Mouse (Mus musculus) hindbrain, embryonic 11.5 days (tissue): ENCODE data around the gene Rpl14. TPM values are rescaled to one million over a fixed set of nuclear protein-coding genes. Genes with fewer than 3 reads are reported as not detected.

Experiments used
- ATAC-seq: fragments of 200-750 bp; cut with Nextera tagmentation; 2 replicates; pipeline ENCODE4 v1.8.0; 2017; ENCODE audit warnings: mild to moderate bottlenecking, moderate TSS enrichment, moderate library complexity; ENCODE audit not compliant: low FRiP score
- DNase-seq: peaks from one replicate; pipeline ENCODE4 v3.0.0-alpha.2; 2015; ENCODE audit warnings: low spot score
- H3K27ac ChIP-seq: fragments of 300-500 bp; sonication (generic); 2 replicates; pipeline ENCODE4 v1.5.1; 2014; ENCODE audit warnings: mild to moderate bottlenecking, low read depth, low read length
- H3K27me3 ChIP-seq: fragments of 300-500 bp; sonication (generic); 2 replicates; pipeline ENCODE4 v1.6.1; 2014; ENCODE audit warnings: mild to moderate bottlenecking, low read length, moderate library complexity, mixed read lengths; ENCODE audit not compliant: control insufficient read depth, insufficient read depth
- H3K36me3 ChIP-seq: fragments of 300-500 bp; sonication (generic); 2 replicates; pipeline ENCODE4 v1.6.1; 2014; ENCODE audit warnings: mild to moderate bottlenecking, low read length, moderate library complexity, mixed read lengths; ENCODE audit not compliant: control insufficient read depth, insufficient read depth
- H3K4me1 ChIP-seq: fragments of 300-500 bp; sonication (generic); replicated peaks from 2 replicates; pipeline ENCODE4 v1.6.1; 2014; ENCODE audit warnings: low read length, mixed read lengths; ENCODE audit not compliant: control insufficient read depth, insufficient read depth
- H3K4me2 ChIP-seq: fragments of 300-500 bp; sonication (generic); replicated peaks from 2 replicates; pipeline ENCODE4 v1.6.1; 2014; ENCODE audit warnings: mild to moderate bottlenecking, low read depth, low read length
- H3K4me3 ChIP-seq: fragments of 300-500 bp; sonication (generic); 2 replicates; pipeline ENCODE4 v1.5.1; 2014; ENCODE audit warnings: low read depth, low read length
- H3K9ac ChIP-seq: fragments of 300-500 bp; sonication (generic); 2 replicates; pipeline ENCODE4 v1.6.1; 2014; ENCODE audit warnings: low read depth, low read length
- H3K9me3 ChIP-seq: fragments of 300-500 bp; sonication (generic); 2 replicates; pipeline ENCODE4 v1.6.1; 2016; ENCODE audit warnings: low read length; ENCODE audit not compliant: control insufficient read depth
- WGBS: fragments of 180-500 bp; shearing (Covaris S2); extraction: QIAGEN DNeasy Blood & Tissue Kit; methylation state at CpG from one replicate; pipeline ENCODE4 v1.1.7; 2014; 5-methylcytosine and 5-hydroxymethylcytosine counted together
- polyA plus RNA-seq: library from polyadenylated mRNA; unstranded; fragments of >200 nt; fragmentation: Nextera tagmentation; extraction: Ambion mirVana; gene quantifications from 2 replicates; pipeline ENCODE4 v1.2.1, GENCODE M21; 2014

The Rpl14 gene
- polyA plus RNA-seq, 1 experiment from 2014 or later = 883 TPM

GRCm38 (mm10) chr9:120593383-120594101, 22.3 kb downstream of the Rpl14 start:
- Histone ChIP-seq H3K36me3 (no peaks in the 10 kb centered on the region), H3K27me3 (no peaks in the 10 kb centered on the region), H3K27ac (no peak overlapping the region), H3K9ac (no peak overlapping the region), H3K9me3 (no peaks in the 10 kb centered on the region), H3K4me1 (no peaks in the 10 kb centered on the region), H3K4me3 (no peak overlapping the region), H3K4me2 (no peak overlapping the region)
- no peak for ATAC-seq
- DNase-seq = no peak
- WGBS = 49% methylated on average over 9 of the region's 9 CpGs

GRCm38 (mm10) chr9:120594839-120595238, 23.6 kb downstream of the Rpl14 start:
- DNase-seq (no peak), ATAC-seq (no peak)
- H3K4me2 ChIP-seq = no peak overlapping the region
- no peaks in the 10 kb centered on the region for H3K36me3 ChIP-seq
- H3K27me3 ChIP-seq = no peaks in the 10 kb centered on the region
- H3K4me1 ChIP-seq = no peaks in the 10 kb centered on the region
- no peak overlapping the region for H3K27ac ChIP-seq
- H3K9me3 ChIP-seq = no peaks in the 10 kb centered on the region
- no peak overlapping the region for H3K9ac ChIP-seq
- no peak overlapping the region for H3K4me3 ChIP-seq
- WGBS = 54% methylated on average over 6 of the region's 6 CpGs

GRCm38 (mm10) chr9:120595306-120595705, 24.1 kb downstream of the Rpl14 start:
- no peak for ATAC-seq
- Histone ChIP-seq H3K4me3 (no peak overlapping the region), H3K36me3 (no peaks in the 10 kb centered on the region), H3K27me3 (no peaks in the 10 kb centered on the region), H3K4me2 (no peak overlapping the region), H3K9me3 (no peaks in the 10 kb centered on the region), H3K27ac (no peak overlapping the region), H3K4me1 (no peaks in the 10 kb centered on the region), H3K9ac (no peak overlapping the region)
- 65% methylated on average over 4 of the region's 4 CpGs for WGBS
- no peak for DNase-seq

GRCm38 (mm10) chr9:120601488-120602171, 30.4 kb downstream of the Rpl14 start:
- no peaks in the 10 kb centered on the region for H3K27me3 ChIP-seq
- H3K9ac ChIP-seq = no peak overlapping the region
- no peaks in the 10 kb centered on the region for H3K36me3 ChIP-seq
- 22% methylated on average over 17 of the region's 17 CpGs for WGBS
- DNase-seq (peak; percentile 90), ATAC-seq (peak; percentile 64)
- no peaks in the 10 kb centered on the region for H3K9me3 ChIP-seq
- H3K27ac ChIP-seq = no peak overlapping the region
- H3K4me2 ChIP-seq = no peak overlapping the region
- peaks cover 5% of the 10 kb centered on the region for H3K4me1 ChIP-seq
- H3K4me3 ChIP-seq = no peak overlapping the region

- Histone ChIP-seq H3K9ac (no peak overlapping the region), H3K4me3 (no peak overlapping the region), H3K9me3 (no peaks in the 10 kb centered on the region), H3K27me3 (no peaks in the 10 kb centered on the region), H3K36me3 (no peaks in the 10 kb centered on the region), H3K4me1 (peaks cover 5% of the 10 kb centered on the region), H3K4me2 (no peak overlapping the region), H3K27ac (no peak overlapping the region)
- ATAC-seq = peak; percentile 67
- no peak for DNase-seq
- WGBS = 46% methylated on average over 17 of the region's 17 CpGs
Observed at GRCm38 (mm10) chr9:120602172-120602838, 31.1 kb downstream of the Rpl14 start.

GRCm38 (mm10) chr9:120602839-120603511, 31.7 kb downstream of the Rpl14 start:
- 1% methylated on average over 23 of the region's 23 CpGs for WGBS
- DNase-seq (peak; percentile 95), ATAC-seq (peak; percentile 76)
- Histone ChIP-seq H3K27ac (peak overlapping the region; percentile 62; the same call in 1 of the 2 replicates), H3K27me3 (no peaks in the 10 kb centered on the region), H3K36me3 (no peaks in the 10 kb centered on the region), H3K4me2 (peak overlapping the region; percentile 29), H3K9ac (peak overlapping the region; percentile 19; the same call in 1 of the 2 replicates), H3K4me3 (no peak overlapping the region), H3K4me1 (peaks cover 5% of the 10 kb centered on the region), H3K9me3 (peaks cover 5% of the 10 kb centered on the region; the same call in 1 of the 2 replicates)

GRCm38 (mm10) chr9:120603512-120603908, 32.3 kb downstream of the Rpl14 start:
- WGBS = 15% methylated on average over 10 of the region's 10 CpGs
- no peaks in the 10 kb centered on the region for H3K36me3 ChIP-seq
- no peak overlapping the region for H3K4me3 ChIP-seq
- H3K27ac ChIP-seq = peak overlapping the region; percentile 62; the same call in 1 of the 2 replicates
- DNase-seq (peak; percentile 36), ATAC-seq (peak; percentile 41; the same call in 1 of the 2 replicates)
- peak overlapping the region; percentile 29; the same call in 1 of the 2 replicates for H3K4me2 ChIP-seq
- H3K27me3 ChIP-seq = no peaks in the 10 kb centered on the region
- H3K4me1 ChIP-seq = peaks cover 5% of the 10 kb centered on the region
- H3K9me3 ChIP-seq = peaks cover 9% of the 10 kb centered on the region; the same call in 1 of the 2 replicates
- H3K9ac ChIP-seq = peak overlapping the region; percentile 19; the same call in 1 of the 2 replicates

- 26% methylated on average over 12 of the region's 12 CpGs for WGBS
- H3K4me2 ChIP-seq = no peak overlapping the region
- peaks cover 9% of the 10 kb centered on the region; the same call in 1 of the 2 replicates for H3K9me3 ChIP-seq
- H3K4me3 ChIP-seq = no peak overlapping the region
- ATAC-seq (no peak), DNase-seq (no peak)
- peaks cover 5% of the 10 kb centered on the region for H3K4me1 ChIP-seq
- no peak overlapping the region for H3K9ac ChIP-seq
- H3K36me3 ChIP-seq = no peaks in the 10 kb centered on the region
- H3K27ac ChIP-seq = no peak overlapping the region
- no peaks in the 10 kb centered on the region for H3K27me3 ChIP-seq
Observed at GRCm38 (mm10) chr9:120603956-120604355, 32.7 kb downstream of the Rpl14 start.
